Mouse (Mus musculus): ENCODE results near the gene Supt7l. TPM values are rescaled to one million over a fixed set of nuclear protein-coding genes. Genes with fewer than 3 reads are reported as not detected.
A peak's percentile ranks its signal among the peaks of the same experiment; 100 is the strongest.
"Not testable (repeated sequence)": the region's sequence is repeated elsewhere in the genome, so short reads cannot be mapped to it uniquely, and the experiment has no call there.

The Supt7l gene
- total RNA-seq (2014; fragmentation: Nextera tagmentation) (13.8 and 19.2 TPM in 2 replicates), total RNA-seq (2017) (18.0 and 20.3 TPM in 2 replicates)

DNA sequence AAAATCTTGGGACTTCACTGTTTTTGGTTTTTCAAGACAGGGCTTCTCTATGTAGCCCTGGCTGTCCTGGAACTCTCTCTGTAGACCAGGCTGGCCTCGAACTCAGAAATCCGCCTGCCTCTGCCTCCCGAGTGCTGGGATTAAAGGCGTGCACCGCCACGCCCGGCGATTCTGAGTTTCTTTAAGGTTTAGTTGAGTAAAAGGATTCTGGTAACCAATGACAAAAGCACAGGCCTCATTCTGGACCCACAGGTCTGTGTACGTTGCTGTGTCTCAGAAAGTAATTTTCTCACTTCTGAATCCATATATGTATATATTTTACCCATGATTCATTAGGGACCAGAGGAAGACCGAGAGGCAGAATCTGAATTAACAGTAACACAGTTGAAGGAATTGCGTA is at the start of gene Supt7l:
Gene Supt7l, minus strand, starts transcription at position 101 of the 400 bp plus-strand sequence.
- ATAC-seq (replicated peaks; ENCODE audit: poor library complexity, severe bottlenecking), result not testable (repeated sequence)

DNA sequence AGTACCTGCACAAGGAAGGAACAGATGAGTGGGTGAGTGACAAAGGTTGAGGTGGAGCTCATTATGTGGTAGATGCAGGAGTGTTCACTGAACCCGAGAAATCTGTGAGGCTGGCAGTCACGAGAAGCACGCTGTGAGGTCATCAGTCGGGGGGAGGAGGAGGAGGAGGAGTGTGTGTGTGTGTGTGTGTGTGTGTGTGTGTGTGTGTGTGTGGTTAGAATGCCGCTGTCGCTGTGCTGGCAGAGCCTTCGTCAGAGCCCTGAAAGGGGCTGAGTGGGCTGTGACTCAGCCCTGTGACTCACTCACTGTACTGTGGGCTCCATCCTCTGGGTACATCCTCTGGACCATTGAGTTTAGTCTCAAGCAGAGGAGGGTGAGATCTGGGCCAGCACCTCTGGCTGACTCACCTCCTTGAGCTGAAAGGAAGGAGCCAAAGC is 49.0 kb upstream of the Supt7l start:
- ATAC-seq (replicated peaks; ENCODE audit: poor library complexity, severe bottlenecking), result peak; percentile 60

DNA sequence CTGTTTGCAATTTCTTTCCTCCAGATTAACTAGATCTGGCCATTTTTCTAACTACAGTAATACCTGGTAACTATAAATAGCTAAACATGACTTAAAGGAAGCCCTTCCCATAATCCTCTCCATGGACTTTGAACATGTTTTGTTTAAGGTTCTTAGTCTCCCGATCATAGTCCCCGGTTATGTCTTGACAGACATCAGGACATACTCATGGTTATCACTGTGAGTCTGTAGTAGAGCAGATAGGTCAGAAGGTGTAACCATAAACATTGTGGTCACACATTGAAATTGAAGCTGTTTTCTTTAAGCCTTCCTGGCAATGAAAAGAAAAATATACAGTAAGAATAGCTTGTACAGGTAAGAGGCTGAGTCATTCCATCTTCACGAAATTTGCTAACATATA is 46.1 kb upstream of the Supt7l start:
- no peak for ATAC-seq (replicated peaks; ENCODE audit: poor library complexity, severe bottlenecking)

DNA sequence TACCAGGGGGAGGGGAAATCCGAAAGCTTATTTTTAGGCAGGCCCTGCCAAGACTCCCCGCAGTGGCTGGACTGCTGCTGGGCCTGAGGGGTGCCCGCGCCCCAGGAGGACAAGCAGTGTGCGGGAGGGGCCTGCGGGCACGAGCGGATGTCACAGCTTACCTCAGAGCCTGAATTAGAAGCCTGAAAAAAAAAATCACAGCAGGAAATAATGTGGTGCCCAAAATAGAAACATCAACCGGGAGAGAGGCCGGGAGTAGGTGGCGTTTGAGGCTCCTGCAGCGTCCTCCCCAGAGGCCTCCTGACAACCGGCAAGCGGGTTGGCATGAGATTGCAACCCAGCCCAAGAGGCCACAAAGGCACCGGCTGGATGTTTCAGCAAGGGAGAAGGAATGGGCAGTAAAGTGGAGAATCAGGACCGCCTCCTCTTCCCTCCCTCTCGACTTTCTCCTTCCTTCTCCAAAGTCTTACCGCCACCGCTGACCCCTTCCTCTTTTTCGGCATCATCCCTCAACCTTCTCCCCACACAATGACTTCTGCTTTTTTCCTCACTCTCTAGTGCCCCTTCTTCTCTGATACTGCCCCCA is 43.5 kb upstream of the Supt7l start:
- peak; percentile 89 for ATAC-seq (replicated peaks; ENCODE audit: poor library complexity, severe bottlenecking)

DNA sequence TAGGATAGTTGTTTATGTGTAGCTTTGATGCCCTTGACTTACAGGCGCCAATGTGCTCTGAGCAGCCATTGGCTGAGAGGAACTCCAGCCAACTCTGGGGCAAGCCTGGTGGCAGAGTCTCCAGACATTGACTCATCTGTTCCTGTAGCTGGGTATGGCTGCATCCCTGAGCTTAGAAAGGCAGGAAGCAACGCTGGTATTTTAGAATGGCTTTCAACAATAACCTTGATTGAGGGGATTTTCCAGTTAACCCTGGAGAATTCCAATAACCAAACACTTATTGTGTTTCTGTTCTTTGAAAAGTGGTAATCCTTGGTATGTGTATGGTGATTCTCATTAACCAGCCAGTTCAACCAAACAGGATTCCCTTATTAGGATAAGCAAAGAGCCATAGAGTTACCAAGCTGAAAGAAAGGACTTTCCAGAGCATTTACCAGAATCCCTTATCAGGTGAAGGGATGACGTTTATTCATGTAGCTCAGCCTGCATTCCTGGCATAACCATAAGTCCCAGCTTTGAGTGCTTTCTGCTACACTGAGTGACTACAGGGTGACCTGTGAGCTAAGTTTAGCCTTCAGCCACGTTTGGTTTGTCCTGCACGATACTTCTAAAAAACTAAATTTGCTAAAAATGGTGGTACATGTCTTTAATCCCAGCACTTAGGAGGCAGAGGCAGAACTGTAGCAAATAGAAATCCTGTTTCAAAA is 40.5 kb upstream of the Supt7l start:
- ATAC-seq (replicated peaks; ENCODE audit: poor library complexity, severe bottlenecking), result no peak

DNA sequence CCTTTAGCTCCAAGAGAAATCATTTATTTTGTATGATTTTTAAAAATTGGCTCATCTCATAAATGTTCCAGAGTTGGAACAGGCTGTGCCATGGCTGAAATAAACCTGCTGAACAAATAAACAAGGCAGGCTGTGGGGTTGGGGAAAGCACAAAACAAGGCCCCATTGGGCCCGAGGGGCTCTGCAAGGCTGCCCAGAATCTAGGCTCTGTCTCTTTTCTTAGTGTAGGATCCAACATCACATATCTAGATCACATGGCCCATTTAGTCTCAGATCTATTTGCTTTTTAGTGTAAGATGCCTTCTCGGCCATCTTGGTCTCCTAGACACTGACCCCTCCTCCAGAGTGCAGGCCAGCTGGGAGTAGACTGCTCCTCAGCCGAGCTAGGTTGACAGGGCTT is 38.9 kb upstream of the Supt7l start:
- no peak for ATAC-seq (replicated peaks; ENCODE audit: poor library complexity, severe bottlenecking)

DNA sequence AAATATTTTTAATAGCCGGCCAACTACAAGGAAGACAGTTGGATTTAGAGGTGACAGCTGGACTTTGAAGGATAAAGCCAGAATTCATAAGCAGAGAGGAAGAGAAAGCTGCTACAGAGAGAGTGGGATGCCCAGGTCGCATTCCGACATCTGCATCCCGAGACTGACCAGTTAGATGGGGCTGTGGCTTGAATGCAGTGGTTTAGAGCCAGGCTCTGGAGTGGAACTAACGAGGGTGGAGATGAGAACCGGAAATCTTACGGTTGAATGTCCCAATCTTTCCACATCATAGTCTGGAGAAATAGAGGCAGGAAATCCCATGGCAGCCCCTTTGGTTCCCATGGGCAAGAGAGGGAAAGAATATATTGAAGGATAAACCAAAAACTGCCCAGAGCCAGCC is 38.4 kb upstream of the Supt7l start:
- no peak for ATAC-seq (replicated peaks; ENCODE audit: poor library complexity, severe bottlenecking)

DNA sequence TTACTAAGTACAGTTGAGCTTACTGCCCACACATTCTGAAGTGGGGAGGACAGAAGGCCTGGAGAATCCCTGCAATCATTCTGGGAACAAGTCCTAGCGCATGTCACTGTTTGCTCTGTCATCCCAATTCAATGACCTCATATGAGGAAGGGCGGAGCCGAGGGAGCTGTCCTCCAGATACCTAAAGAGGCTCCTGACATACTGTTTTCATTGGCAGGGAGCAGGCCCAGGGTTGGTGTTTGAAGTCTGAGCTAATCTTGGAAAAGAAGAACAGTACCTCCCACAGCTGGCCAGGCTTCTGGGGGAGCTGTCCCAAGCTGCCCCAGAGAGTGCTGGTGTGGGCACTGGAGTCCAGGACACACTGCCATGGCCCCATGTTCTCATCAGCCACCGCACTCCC is 37.4 kb upstream of the Supt7l start:
- no peak for ATAC-seq (replicated peaks; ENCODE audit: poor library complexity, severe bottlenecking)

DNA sequence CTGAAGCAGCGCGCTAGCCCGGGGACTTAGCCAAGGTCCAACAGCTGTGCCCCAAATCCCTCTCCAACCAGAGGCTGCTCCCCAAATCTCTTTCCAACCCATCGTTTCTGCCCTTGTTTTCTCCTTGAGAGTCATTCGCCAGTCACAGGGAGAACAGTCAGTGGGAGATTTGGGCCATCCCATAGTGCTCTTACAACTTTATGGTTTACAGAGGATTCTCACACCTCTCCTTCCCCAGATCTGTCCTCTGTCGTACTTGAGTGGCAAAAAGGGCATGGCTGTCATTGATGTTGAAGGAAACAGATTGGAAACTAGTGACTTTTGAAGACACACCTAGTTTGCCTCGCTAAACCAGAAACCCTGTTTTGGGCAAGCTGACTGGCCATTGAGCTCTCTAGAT is 36.3 kb upstream of the Supt7l start:
- ATAC-seq (replicated peaks; ENCODE audit: poor library complexity, severe bottlenecking), result no peak

DNA sequence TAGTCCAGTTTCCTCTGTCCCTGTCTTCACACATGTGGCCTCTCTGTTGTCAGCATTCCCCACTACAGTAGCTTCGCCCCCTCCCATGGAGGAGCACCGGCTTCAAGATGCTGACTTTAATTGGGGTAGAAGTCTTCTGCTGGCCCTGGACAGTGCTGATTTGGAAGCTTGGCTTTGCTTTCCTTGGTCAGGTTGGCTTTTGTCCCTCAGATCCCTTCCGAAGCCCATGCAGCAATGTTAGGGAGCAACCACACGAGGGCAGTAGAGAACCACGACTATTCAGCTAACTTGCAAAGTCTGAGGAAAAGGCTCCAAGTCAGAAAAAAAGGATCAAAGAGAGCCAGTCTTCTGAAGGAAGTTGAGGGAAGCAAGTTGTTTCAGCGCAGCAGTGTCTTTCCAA is 35.9 kb upstream of the Supt7l start:
- ATAC-seq (replicated peaks; ENCODE audit: poor library complexity, severe bottlenecking), result peak; percentile 78

DNA sequence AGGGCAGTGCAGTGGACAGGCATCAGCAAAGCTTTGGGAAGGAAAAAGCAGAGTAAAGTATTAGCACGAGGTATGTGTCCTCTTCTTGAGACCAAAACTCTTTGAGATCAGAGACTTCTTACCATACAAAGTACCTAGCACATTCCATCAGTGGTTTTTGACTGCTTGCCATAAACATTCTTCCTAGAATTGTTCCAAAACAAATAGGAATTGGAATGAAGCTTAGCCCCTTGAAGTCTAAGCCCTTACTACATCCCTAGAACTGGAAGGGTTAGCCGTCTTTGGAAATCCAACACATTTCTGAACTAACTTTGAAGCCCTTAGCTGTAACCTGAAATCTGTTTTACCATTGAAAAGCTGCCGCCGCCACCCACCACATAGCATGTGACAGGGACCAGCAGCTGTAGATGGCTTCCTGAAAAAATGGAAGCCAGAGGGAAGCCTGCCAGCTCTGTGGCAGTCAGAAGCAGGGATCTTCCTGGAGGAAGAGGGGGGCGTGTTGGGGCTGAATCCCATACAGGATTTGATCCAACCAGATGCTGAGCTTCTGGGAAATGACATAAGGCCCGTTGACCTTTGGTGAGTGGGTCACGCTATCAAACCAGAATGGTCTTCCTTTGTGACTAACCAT is 34.5 kb upstream of the Supt7l start:
- no peak for ATAC-seq (replicated peaks; ENCODE audit: poor library complexity, severe bottlenecking)

DNA sequence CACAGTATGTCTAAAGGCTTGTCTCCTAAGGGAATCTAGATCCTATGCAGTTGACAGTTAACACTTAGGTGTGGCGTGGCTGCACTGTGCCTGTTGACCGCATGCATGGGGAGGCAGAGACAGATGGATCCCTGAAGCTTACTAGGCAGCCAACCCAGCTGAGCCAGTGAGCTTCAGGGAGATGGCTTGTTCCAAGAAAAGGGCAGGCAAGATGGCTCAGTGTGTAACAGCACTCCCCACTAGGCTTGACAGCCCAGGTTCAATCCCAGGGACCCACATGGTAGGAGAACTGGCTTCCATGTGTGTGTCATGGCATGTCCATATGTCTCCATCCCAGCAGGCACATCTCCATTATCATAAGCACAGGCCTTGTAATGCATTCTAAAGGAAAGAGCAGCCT is 32.7 kb upstream of the Supt7l start:
- no peak for ATAC-seq (replicated peaks; ENCODE audit: poor library complexity, severe bottlenecking)

DNA sequence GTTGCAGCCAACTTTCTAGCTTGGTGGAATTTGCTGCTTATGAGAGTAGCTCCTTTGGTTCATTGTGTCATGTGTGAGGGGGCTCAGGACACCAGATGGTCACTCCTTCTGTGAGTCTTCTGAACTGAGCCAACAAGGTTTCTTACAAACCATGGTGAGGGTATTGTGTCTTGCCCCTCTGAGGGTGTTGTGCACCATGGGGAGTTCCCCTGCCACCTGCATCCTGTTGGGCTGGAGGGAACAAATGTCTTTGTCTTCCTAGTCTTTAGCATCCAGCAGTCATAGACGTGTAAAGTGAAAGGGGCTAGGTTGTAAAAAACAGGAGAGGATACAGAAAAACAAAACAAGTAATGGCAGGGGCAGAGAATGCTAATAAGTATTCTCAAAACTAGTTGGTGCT is 31.8 kb upstream of the Supt7l start:
- ATAC-seq (replicated peaks; ENCODE audit: poor library complexity, severe bottlenecking), result no peak

DNA sequence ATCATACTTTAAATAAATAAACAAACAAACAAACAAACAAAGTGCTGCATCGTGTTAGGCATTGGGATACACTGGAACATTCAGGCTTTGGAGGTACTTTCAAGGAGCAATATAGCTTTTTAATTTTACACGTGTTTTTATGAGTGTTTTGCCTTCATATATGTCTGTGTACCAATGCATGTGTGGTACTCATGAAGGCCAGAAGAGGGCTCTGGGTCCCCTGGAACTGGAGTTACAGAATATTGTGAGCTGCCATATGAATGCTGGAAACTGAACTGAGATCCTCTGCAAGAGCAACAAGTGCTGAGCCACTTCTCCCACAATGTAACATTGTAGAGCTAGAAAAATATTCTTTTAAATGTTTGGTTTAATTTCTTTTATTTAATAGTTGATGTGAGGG is 7.6 kb upstream of the Supt7l start:
- ATAC-seq (replicated peaks; ENCODE audit: poor library complexity, severe bottlenecking), result no peak

DNA sequence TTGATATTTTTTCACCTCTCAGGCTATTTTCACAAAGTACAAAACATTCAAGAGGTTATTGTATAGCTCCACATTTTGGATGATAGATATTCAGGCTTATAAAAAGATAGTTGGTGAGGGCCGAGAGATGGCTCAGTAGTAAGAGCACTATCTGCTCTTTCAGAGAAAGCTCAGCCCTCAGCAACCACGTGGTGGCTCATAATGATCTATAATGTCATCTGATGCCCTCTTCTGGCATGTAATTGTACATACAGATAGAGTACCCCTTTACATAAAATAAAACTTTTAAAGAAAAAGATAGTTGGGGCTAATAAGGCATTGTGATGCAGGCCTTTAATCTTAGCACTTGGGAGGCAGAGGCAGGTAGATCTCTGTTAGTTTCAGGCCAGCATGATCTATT is 953 bp upstream of the Supt7l start:
- ATAC-seq (replicated peaks; ENCODE audit: poor library complexity, severe bottlenecking), result no peak

DNA sequence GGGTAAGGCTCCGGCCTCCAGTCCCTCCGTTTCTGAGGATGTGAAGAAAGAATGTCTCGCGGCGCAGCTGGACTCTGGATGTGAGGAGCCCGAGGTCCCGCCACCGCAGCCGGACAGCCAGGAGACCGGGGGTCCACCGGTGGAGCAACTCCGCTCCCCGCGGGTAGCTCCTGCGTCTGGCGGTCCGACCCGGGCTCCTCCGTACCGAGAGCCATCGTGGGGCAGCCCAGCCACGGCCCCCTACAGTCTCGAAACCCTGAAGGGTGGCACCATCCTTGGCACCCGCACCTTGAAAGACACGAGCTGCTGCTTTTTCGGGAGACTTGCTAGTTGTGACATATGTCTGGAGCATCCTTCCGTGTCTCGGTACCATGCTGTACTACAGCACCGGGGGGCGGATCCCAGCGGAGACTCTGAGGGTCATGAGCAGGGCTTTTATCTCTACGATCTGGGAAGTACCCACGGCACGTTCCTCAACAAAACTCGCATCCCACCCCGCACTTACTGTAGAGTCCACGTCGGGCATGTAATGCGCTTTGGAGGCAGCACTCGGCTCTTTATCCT is 408 bp downstream of the Supt7l start:
- ATAC-seq (replicated peaks; ENCODE audit: poor library complexity, severe bottlenecking), result peak; percentile 26

DNA sequence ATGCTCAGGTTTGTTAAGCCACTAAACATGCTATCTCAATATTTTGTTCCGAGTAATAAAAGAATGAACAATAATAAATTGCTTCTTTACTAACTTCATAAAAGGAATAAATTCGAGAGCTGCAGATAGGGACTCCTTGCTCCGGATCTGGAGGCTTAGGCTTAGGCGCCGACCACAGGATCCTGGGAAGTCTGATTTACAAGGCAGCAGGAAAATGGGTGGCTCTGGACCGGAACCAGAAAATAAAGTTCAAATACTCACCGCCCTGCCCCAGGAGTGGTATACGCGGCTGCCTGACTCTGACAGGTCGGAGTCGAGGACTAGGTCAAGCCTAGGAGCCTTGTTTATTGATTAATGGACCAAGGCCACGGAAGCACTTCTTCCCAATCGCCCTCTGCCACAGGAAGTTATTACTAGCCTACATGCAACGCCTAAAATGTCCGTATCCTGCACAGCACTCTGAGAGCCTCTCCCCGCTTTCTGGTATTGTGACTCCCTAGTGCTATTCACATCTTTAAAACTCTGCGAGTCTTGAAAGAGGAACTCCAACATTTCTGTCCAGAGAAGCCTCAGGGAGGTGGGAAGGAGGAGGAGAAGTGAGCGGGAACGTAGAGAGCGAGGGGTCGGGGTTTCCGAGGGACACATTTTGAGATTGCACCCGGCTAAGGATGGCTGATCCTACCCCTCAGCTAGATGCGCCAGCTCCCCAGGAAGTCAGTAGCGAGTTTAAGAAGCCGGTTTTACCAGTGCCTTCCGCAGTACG is 1.1 kb downstream of the Supt7l start, which contains the start of gene Slc4a1ap:
Gene Slc4a1ap, plus strand, starts transcription at position 642 of the 763 bp plus-strand sequence.
- ATAC-seq (replicated peaks; ENCODE audit: poor library complexity, severe bottlenecking), result peak; percentile 92

DNA sequence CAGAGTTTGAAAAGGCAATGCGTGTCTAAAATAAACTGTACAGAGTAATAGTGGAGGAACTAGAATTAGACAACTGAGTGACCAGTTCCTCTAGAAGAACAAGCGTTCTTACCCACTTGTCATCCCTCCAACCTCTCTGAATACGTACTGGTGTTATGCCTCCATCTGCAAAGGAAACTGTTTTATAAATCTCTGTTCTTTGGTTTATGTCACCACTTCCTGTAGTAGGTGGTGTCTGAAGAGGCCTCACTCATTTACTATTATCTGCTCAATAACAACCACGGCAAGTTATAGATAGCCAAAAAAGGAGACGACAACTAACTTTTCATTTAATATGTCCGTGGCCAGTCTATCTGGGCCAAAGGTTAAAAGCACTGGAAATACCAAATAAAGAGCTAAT is 7.1 kb downstream of the Supt7l start:
- ATAC-seq (replicated peaks; ENCODE audit: poor library complexity, severe bottlenecking), result no peak

DNA sequence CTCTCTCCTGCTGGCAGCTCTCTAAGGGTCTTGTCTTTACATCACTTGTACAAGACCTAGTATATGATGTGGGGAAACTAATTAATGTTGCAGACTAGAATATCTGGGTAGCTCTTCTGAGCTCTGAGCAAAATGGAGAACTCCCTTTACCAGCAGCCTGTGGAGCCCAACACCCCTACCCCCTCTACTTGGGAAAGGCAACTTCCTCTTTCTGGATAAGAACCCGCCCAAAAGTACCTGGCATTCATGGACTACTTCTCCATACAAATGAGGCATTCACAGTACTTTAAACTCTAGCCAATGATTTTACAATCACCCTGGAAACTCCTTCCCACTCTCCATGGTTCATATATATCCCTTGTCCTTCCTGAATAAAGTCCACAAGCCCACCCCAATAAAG is 15.1 kb downstream of the Supt7l start:
- peak; percentile 94 for ATAC-seq (replicated peaks; ENCODE audit: poor library complexity, severe bottlenecking)

DNA sequence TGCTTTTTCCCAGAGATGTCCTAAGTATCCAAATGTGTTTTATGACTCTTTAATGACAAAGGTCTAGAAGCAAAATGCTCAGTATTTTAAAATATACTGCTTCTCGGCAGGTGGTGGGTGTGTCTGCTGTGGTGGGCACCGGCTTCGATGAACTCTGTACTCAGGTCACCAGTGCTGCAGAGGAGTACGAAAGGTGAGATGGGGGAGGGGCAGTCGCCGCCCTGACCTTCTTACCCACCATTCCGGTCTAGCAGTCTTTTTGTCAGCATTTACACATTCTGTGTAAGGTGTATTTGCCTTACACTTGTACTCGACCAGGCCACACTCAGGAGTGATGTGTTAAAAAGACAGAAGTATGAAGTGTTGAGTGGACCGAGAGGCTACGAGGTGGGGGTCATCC is 22.8 kb downstream of the Supt7l start:
- no peak for ATAC-seq (replicated peaks; ENCODE audit: poor library complexity, severe bottlenecking)

Data from granulocyte monocyte progenitor cell, adult 5-6 weeks (primary cell).